Mouse (Mus musculus): Measurements from ENCODE around the gene Lrrc43. TPM values are rescaled to one million over a fixed set of nuclear protein-coding genes. Genes with fewer than 3 reads are reported as not detected.

Gene Lrrc43
- polyA plus RNA-seq, 1 experiment from 2014 or later = not detected

Small RNA genes lying within 50 kb of the gene (microRNA-seq; reads per million reads assigned to microRNA genes)
- 2.0 reads per million for gene Mir7647

Other genes starting within 250 kb of the Lrrc43 start
- 0.08 and 0.11 TPM in 2 replicates for gene Wdr66, start 237.2 kb upstream of the Lrrc43 start, polyA plus RNA-seq (2015; fragmentation: Nextera tagmentation; extraction: Ambion mirVana)
- 5.5 and 6.0 TPM in 2 replicates for gene Bcl7a, start 145.5 kb upstream of the Lrrc43 start, polyA plus RNA-seq (2015; fragmentation: Nextera tagmentation; extraction: Ambion mirVana)
- gene Mlxip, start 94.5 kb upstream of the Lrrc43 start, polyA plus RNA-seq (2015; fragmentation: Nextera tagmentation; extraction: Ambion mirVana) = 3.6 and 3.9 TPM in 2 replicates
- gene Il31, start 184 bp downstream of the Lrrc43 start, polyA plus RNA-seq (2015; fragmentation: Nextera tagmentation; extraction: Ambion mirVana) = not detected in 2 replicates
- 0.11 TPM in 1 of 2 replicates, not detected in the other for gene B3gnt4, start 21.2 kb downstream of the Lrrc43 start, polyA plus RNA-seq (2015; fragmentation: Nextera tagmentation; extraction: Ambion mirVana)
- gene Diablo, start 34.9 kb downstream of the Lrrc43 start, polyA plus RNA-seq (2015; fragmentation: Nextera tagmentation; extraction: Ambion mirVana) = 49.1 TPM in 2 replicates
- gene Gm49027, start 36.2 kb downstream of the Lrrc43 start, polyA plus RNA-seq (2015; fragmentation: Nextera tagmentation; extraction: Ambion mirVana) = 0.06 and 0.28 TPM in 2 replicates
- 19.6 and 20.0 TPM in 2 replicates for gene Vps33a, start 83.7 kb downstream of the Lrrc43 start, polyA plus RNA-seq (2015; fragmentation: Nextera tagmentation; extraction: Ambion mirVana)
- gene Clip1, start 195.3 kb downstream of the Lrrc43 start, polyA plus RNA-seq (2015; fragmentation: Nextera tagmentation; extraction: Ambion mirVana) = 10.7 and 11.0 TPM in 2 replicates
- 27.0 and 27.7 TPM in 2 replicates for gene Zcchc8, start 231.8 kb downstream of the Lrrc43 start, polyA plus RNA-seq (2015; fragmentation: Nextera tagmentation; extraction: Ambion mirVana)

Measured in liver, embryonic 16.5 days (tissue).